Mouse (Mus musculus): ENCODE data around the gene Prl4a1. TPM values are rescaled to one million over a fixed set of nuclear protein-coding genes. Genes with fewer than 3 reads are reported as not detected.
"Not testable (repeated sequence)": the region's sequence is repeated elsewhere in the genome, so short reads cannot be mapped to it uniquely, and the experiment has no call there.

Prl4a1 gene
- total RNA-seq (2021): not detected

- intact Hi-C loops (cut with DNase I): no loop called here
- DNase-seq: no peak
Measured at GRCm38 (mm10) chr13:28015912-28016311, at the start of gene Prl4a1. Gene Prl4a1 (plus strand): TSS chr13:28016212.

- no peak for DNase-seq
- intact Hi-C loops (cut with DNase I): no loop called here
Measured at GRCm38 (mm10) chr13:27972931-27973330, 43.1 kb upstream of the Prl4a1 start.

GRCm38 (mm10) chr13:27974281-27974680, 41.7 kb upstream of the Prl4a1 start:
- intact Hi-C loops (cut with DNase I); DNase-seq: not testable (repeated sequence)

GRCm38 (mm10) chr13:27977646-27978045, 38.4 kb upstream of the Prl4a1 start:
- DNase-seq: no peak
- intact Hi-C loops (cut with DNase I): no loop called here

GRCm38 (mm10) chr13:27996557-27996956, 19.5 kb upstream of the Prl4a1 start:
- DNase-seq; intact Hi-C loops (cut with DNase I): not testable (repeated sequence)

- intact Hi-C loops (cut with DNase I): no loop called here
- DNase-seq: no peak
Measured at GRCm38 (mm10) chr13:28029330-28029729, 13.3 kb downstream of the Prl4a1 start.

GRCm38 (mm10) chr13:28069315-28069714, 53.3 kb downstream of the Prl4a1 start:
- DNase-seq: no peak
- intact Hi-C loops (cut with DNase I): no loop called here

Other genes with a start within 250 kb of the Prl4a1 start
- gene Prl7c1, start 235.4 kb upstream of the Prl4a1 start, total RNA-seq (2021): not detected
- not detected for gene Prl2a1, start 214.6 kb upstream of the Prl4a1 start, total RNA-seq (2021)
- not detected for gene Prl2c1, start 166.9 kb upstream of the Prl4a1 start, total RNA-seq (2021)
- gene Prl5a1, start 126.3 kb downstream of the Prl4a1 start, total RNA-seq (2021): not detected
- 10 to 100 TPM; 71.0 to 76.2 TPM for gene Gm11361, start 241.3 kb downstream of the Prl4a1 start, total RNA-seq (2021)